ENCODE assay signal across 8 mouse cellular contexts in genomic region chr2:125135903-125136811, GRCm38 (mm10). TPM values are rescaled to one million over a fixed set of nuclear protein-coding genes. Genes with fewer than 3 reads are reported as not detected.
DNase-seq lines count a peak whose midpoint lies in the region; ATAC-seq and TF ChIP-seq lines count a peak whose summit lies in the region.

Gene Ctxn2, plus strand, starts transcription at chr2:125136692.

- ATAC-seq in hindbrain, embryonic 14.5 days (ENCODE audit: low FRiP score) = peak; percentile 78

- no peak for TF ChIP-seq RAD21 in MEL (IDR thresholded peaks at IDR 0.05; ENCODE audit: low read depth, low read length)

- no peaks in the 10 kb centered on the region for H3K36me3 ChIP-seq in MEL (ENCODE audit: control insufficient read depth in 1 of 2, insufficient read depth in 2 of 2, low read length in 2 of 2)
- H3K36me3 ChIP-seq in hindbrain, embryonic 14.5 days (replicated peaks; ENCODE audit: control insufficient read depth, insufficient read depth) = no peaks in the 10 kb centered on the region

- H3K27me3 ChIP-seq in MEL (ENCODE audit: control insufficient read depth in 1 of 2, insufficient read depth in 2 of 2, low read length in 2 of 2) = peaks cover 0 to 3% of the 10 kb centered on the region in 2 experiments
- H3K27me3 ChIP-seq in hindbrain, embryonic 14.5 days (ENCODE audit: control insufficient read depth, insufficient read depth, low read length) = no peaks in the 10 kb centered on the region

- DNase-seq in MEL (ENCODE audit: low read depth, low spot score) = peak; percentile 74
- DNase-seq in cerebellum, adult 8-10 months = peak; percentile 33
- peak; percentile 25 to 28 for DNase-seq in frontal cortex, postnatal 14 days (ENCODE audit: low spot score in 2 of 2)
- peak; percentile 70 for DNase-seq in hindbrain, embryonic 14.5 days (ENCODE audit: low spot score)
- peak; percentile 31 to 51 for DNase-seq in layer of hippocampus, postnatal 14 days (ENCODE audit: low spot score in 2 of 2)
- DNase-seq in lung, postnatal 10 days = peak; percentile 90
- DNase-seq in retina, adult 2 months (ENCODE audit: low read depth, low spot score) = peak; percentile 11
- DNase-seq in thymus, postnatal 14 days = peak; percentile 88

- no peak for TF ChIP-seq CTCF in MEL (IDR thresholded peaks at IDR 0.05 in 2 of 3, conservative IDR thresholded peaks at IDR 0.05 in 1 of 3; ENCODE audit: control insufficient read depth in 1 of 3, insufficient read depth in 1 of 3, low read depth in 2 of 3, low read length in 3 of 3, poor library complexity in 1 of 3, severe bottlenecking in 1 of 3)

- H3K9me3 ChIP-seq in MEL (replicated peaks; ENCODE audit: insufficient read depth, low read length) = no peaks in the 10 kb centered on the region
- H3K9me3 ChIP-seq in hindbrain, embryonic 14.5 days (ENCODE audit: control insufficient read depth, low read length) = no peaks in the 10 kb centered on the region

- H3K4me1 ChIP-seq in MEL (ENCODE audit: control insufficient read depth in 1 of 2, insufficient read depth in 2 of 2, low read length in 2 of 2) = no peaks in the 10 kb centered on the region
- H3K4me1 ChIP-seq in hindbrain, embryonic 14.5 days (replicated peaks; ENCODE audit: control insufficient read depth, insufficient read depth, low read length) = 0 out of 2 replicates have a peak, but pooled peaks cover 3% of the 10 kb centered on the region

- TF ChIP-seq EP300 in MEL (IDR thresholded peaks at IDR 0.05; ENCODE audit: low read depth in 1 of 2, low read length in 2 of 2) = no peak

- WGBS in hindbrain, embryonic 14.5 days = under 1% methylated on average over 39 of the region's 39 CpGs

- H3K79me2 ChIP-seq in MEL (ENCODE audit: control insufficient read depth, insufficient read depth, low read length, poor library complexity) = no peaks in the 10 kb centered on the region

- H3K9ac ChIP-seq in MEL (ENCODE audit: control insufficient read depth, low read depth, low read length, poor library complexity, severe bottlenecking) = no peak within 1 kb of the TSS
- peak within 1 kb of the TSS; percentile 59 for H3K9ac ChIP-seq in hindbrain, embryonic 14.5 days

- H3K4me3 ChIP-seq in MEL (ENCODE audit: control insufficient read depth in 1 of 2, insufficient read depth in 1 of 2, low read depth in 2 of 2, low read length in 2 of 2) = no peak within 1 kb of the TSS
- peak within 1 kb of the TSS; percentile 40 for H3K4me3 ChIP-seq in hindbrain, embryonic 14.5 days (replicated peaks; ENCODE audit: low read length)

- peak within 1 kb of the TSS; percentile 61 for H3K4me2 ChIP-seq in hindbrain, embryonic 14.5 days (replicated peaks)

- TF ChIP-seq POLR2A in MEL (IDR thresholded peaks at IDR 0.05; ENCODE audit: control insufficient read depth in 1 of 2, insufficient read depth in 1 of 2, low read depth in 1 of 2, low read length in 2 of 2, poor library complexity in 1 of 2) = no peak

- H3K27ac ChIP-seq in MEL (ENCODE audit: control insufficient read depth, low read depth, low read length) = no peak within 1 kb of the TSS
- H3K27ac ChIP-seq in hindbrain, embryonic 14.5 days = peak within 1 kb of the TSS; percentile 81

TF ChIP-seq in MEL, 35 proteins besides CTCF, POLR2A, EP300 and RAD21:
- TF ChIP-seq ZNF384 (IDR thresholded peaks at IDR 0.05; ENCODE audit: low read depth, low read length) = no peak
- TF ChIP-seq MAZ (IDR thresholded peaks at IDR 0.05; ENCODE audit: low read depth, low read length) = 0 out of 2 replicates have a peak, but pooled peaks have one; percentile 41
- TF ChIP-seq MXI1 (IDR thresholded peaks at IDR 0.05; ENCODE audit: low read depth, low read length) = peak; percentile 63
- no peak for TF ChIP-seq ZMIZ1 (IDR thresholded peaks at IDR 0.05; ENCODE audit: low read depth, low read length)
- no peak for TF ChIP-seq MAFK (IDR thresholded peaks at IDR 0.05; ENCODE audit: borderline replicate concordance, low read depth, low read length)
- no peak for TF ChIP-seq ZKSCAN1 (IDR thresholded peaks at IDR 0.05; ENCODE audit: low read depth, low read length)
- TF ChIP-seq POLR2AphosphoS2 (IDR thresholded peaks at IDR 0.05; ENCODE audit: low read length) = no peak
- no peak for TF ChIP-seq SMC3 (IDR thresholded peaks at IDR 0.05; ENCODE audit: low read depth, low read length)
- TF ChIP-seq RCOR1 (IDR thresholded peaks at IDR 0.05; ENCODE audit: low read depth, low read length) = no peak
- TF ChIP-seq TBP (IDR thresholded peaks at IDR 0.05; ENCODE audit: low read depth, low read length) = no peak
- TF ChIP-seq E2F4 (IDR thresholded peaks at IDR 0.05; ENCODE audit: borderline replicate concordance, low read depth, low read length) = no peak
- no peak for TF ChIP-seq BHLHE40 (IDR thresholded peaks at IDR 0.05; ENCODE audit: borderline replicate concordance, low read depth, low read length)
- TF ChIP-seq ELF1 (IDR thresholded peaks at IDR 0.05; ENCODE audit: low read depth, low read length) = no peak
- no peak for TF ChIP-seq ETS1 (IDR thresholded peaks at IDR 0.05; ENCODE audit: low read depth, low read length)
- TF ChIP-seq CHD1 (IDR thresholded peaks at IDR 0.05; ENCODE audit: low read depth, low read length) = no peak
- peak; percentile 81 for TF ChIP-seq SIN3A (IDR thresholded peaks at IDR 0.05; ENCODE audit: low read length)
- no peak for TF ChIP-seq KAT2A (conservative IDR thresholded peaks at IDR 0.05; ENCODE audit: low read depth, low read length)
- no peak for TF ChIP-seq USF1 (IDR thresholded peaks at IDR 0.05; ENCODE audit: low read depth, low read length)
- no peak for TF ChIP-seq JUND (IDR thresholded peaks at IDR 0.05; ENCODE audit: low read depth, low read length)

RNA-seq across cellular contexts. Expression of gene Ctxn2, which starts in this region (rescaled TPM):
- not detected in 2 replicates for total RNA-seq in MEL (2012; rRNA removed)
- not detected for polyA plus RNA-seq in MEL (2012; ENCODE audit: insufficient read depth in 1 of 2, insufficient read length in 2 of 2, low read depth in 1 of 2, low replicate concordance in 2 of 2, missing spikeins in 1 of 2)
- polyA plus RNA-seq in hindbrain, embryonic 14.5 days (2014; fragmentation: Nextera tagmentation; extraction: Ambion mirVana) = 17.5 and 20.7 TPM in 2 replicates
- total RNA-seq in layer of hippocampus, postnatal 14 days (2021) = 10 to 100 TPM in 1 of 2 experiments, 1 to 10 TPM in 1; 9.4 to 10.4 TPM

Comparison
In these comparisons a context has a peak if more than half of its experiments do, and no peak if none do; other contexts are left out.
1. RNA of gene Ctxn2 (total RNA-seq): 9.4 to 10.4 TPM in layer of hippocampus, postnatal 14 days; not detected in MEL; every median in the first group is over 10 times any median in the second.
2. RNA of gene Ctxn2 (polyA plus RNA-seq): 17.5 to 20.7 TPM in hindbrain, embryonic 14.5 days; not detected in MEL; every median in the first group is over 10 times any median in the second.
3. Peak in DNase-seq in MEL; RNA of the gene not detected or under 1 TPM.
4. DNase-seq: peak in every context shown above with its lines; median percentile 90 in lung, postnatal 10 days; 88 in thymus, postnatal 14 days; 74 in MEL; 70 in hindbrain, embryonic 14.5 days; 41 in layer of hippocampus, postnatal 14 days; 33 in cerebellum, adult 8-10 months; 26 in frontal cortex, postnatal 14 days; 11 in retina, adult 2 months.